Mouse (Mus musculus) midbrain, embryonic 13.5 days (tissue): ENCODE measurements around the gene Nufip1. TPM values are rescaled to one million over a fixed set of nuclear protein-coding genes. Genes with fewer than 3 reads are reported as not detected.
"Not testable (repeated sequence)": the region's sequence is repeated elsewhere in the genome, so short reads cannot be mapped to it uniquely, and the experiment has no call there.

ENCODE experiments used
- ATAC-seq: fragments of 200-750 bp; cut with Nextera tagmentation; 2 replicates; pipeline ENCODE4 v1.8.0; 2017; ENCODE audit warnings: mild to moderate bottlenecking, moderate TSS enrichment, moderate library complexity
- H3K27ac ChIP-seq: fragments of 300-500 bp; sonication (generic); 2 replicates; pipeline ENCODE4 v1.5.1; 2015; ENCODE audit warnings: inconsistent platforms, mild to moderate bottlenecking, moderate library complexity
- H3K27me3 ChIP-seq: fragments of 300-500 bp; sonication (generic); 2 replicates; pipeline ENCODE4 v1.6.1; 2015; ENCODE audit warnings: mild to moderate bottlenecking, inconsistent platforms
- H3K36me3 ChIP-seq: fragments of 300-500 bp; sonication (generic); 2 replicates; pipeline ENCODE4 v1.6.1; 2015; ENCODE audit warnings: mild to moderate bottlenecking, inconsistent platforms
- H3K4me1 ChIP-seq: fragments of 300-500 bp; sonication (generic); replicated peaks from 2 replicates; pipeline ENCODE4 v1.6.1; 2015; ENCODE audit warnings: inconsistent platforms
- H3K4me2 ChIP-seq: fragments of 300-500 bp; sonication (generic); replicated peaks from 2 replicates; pipeline ENCODE4 v1.6.1; 2015; ENCODE audit warnings: moderate library complexity, mild to moderate bottlenecking, inconsistent platforms
- H3K4me3 ChIP-seq: fragments of 300-500 bp; sonication (generic); replicated peaks from 2 replicates; pipeline ENCODE4 v1.5.1; 2015; ENCODE audit warnings: mild to moderate bottlenecking, inconsistent platforms
- H3K9ac ChIP-seq: fragments of 300-500 bp; sonication (generic); replicated peaks from 2 replicates; pipeline ENCODE4 v1.6.1; 2015; ENCODE audit warnings: mild to moderate bottlenecking, inconsistent platforms
- H3K9me3 ChIP-seq: fragments of 300-500 bp; sonication (generic); 2 replicates; pipeline ENCODE4 v1.6.1; 2016; ENCODE audit warnings: mild to moderate bottlenecking, inconsistent platforms
- WGBS: fragments of 180-500 bp; shearing (Covaris S2); methylation state at CpG from one replicate; pipeline ENCODE4 v1.1.7; 2015; 5-methylcytosine and 5-hydroxymethylcytosine counted together
- polyA plus RNA-seq: library from polyadenylated mRNA; unstranded; fragments of >200 nt; fragmentation: Nextera tagmentation; extraction: Ambion mirVana; gene quantifications from 2 replicates; pipeline ENCODE4 v1.2.1, GENCODE M21; 2015

Nufip1 gene
- polyA plus RNA-seq, 1 experiment from 2014 or later: 13.7 TPM

DNA sequence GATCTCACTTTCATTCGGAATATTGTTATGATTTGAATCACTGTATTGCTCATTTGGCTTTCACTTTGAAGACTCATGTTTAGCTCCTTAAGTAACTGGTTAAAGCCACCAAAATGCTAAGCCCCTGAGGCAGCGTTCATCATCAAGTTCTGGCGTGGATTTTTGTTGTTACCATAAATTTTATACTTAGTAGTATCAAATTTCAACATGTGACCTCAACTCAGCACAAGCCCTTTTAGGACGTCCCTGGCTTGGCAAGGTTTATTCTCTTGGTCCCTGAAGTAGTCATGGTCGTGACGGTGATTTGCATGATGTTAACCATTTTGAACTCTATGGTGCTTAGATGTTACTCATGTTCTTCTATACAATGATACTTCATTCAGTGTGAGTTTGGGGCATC lies 36.4 kb downstream of the Nufip1 start:
- no peak overlapping the region for H3K4me2 ChIP-seq
- H3K36me3 ChIP-seq: no peaks in the 10 kb centered on the region
- H3K4me1 ChIP-seq: 0 out of 2 replicates have a peak, but pooled peaks cover 5% of the 10 kb centered on the region
- H3K9me3 ChIP-seq: no peaks in the 10 kb centered on the region
- no peak overlapping the region for H3K9ac ChIP-seq
- H3K27ac ChIP-seq: no peak overlapping the region
- no peak for ATAC-seq
- H3K27me3 ChIP-seq: peaks cover 3% of the 10 kb centered on the region; the same call in 1 of the 2 replicates
- WGBS: 86% methylated on average over 6 of the region's 6 CpGs
- H3K4me3 ChIP-seq: no peak overlapping the region

DNA sequence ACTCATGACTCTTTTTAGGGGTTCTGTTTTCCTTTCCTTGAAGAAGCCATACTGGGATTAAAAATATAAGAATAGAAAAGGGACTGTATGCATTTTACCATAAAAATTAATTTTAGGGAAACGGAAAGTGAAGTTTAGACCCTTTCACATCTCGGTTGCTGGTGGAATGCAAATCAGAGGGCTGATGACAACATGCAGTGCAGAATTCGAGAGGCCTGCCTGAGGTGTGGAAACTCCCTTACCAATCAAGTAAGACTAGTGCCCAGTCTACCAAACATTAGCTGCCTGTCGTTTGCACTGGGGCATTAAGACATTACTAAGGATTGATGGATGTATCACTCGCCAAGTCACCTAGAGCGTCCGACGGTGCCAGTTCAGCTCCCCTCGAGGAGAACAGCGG lies 37.6 kb downstream of the Nufip1 start:
- no peaks in the 10 kb centered on the region for H3K9me3 ChIP-seq
- H3K4me2 ChIP-seq: no peak overlapping the region
- H3K9ac ChIP-seq: no peak overlapping the region
- H3K27ac ChIP-seq: no peak overlapping the region
- H3K27me3 ChIP-seq: peaks cover 3% of the 10 kb centered on the region; the same call in 1 of the 2 replicates
- ATAC-seq: no peak
- H3K4me3 ChIP-seq: no peak overlapping the region
- no peaks in the 10 kb centered on the region for H3K36me3 ChIP-seq
- peaks cover 9% of the 10 kb centered on the region for H3K4me1 ChIP-seq
- WGBS: 92% methylated on average over 10 of the region's 10 CpGs

DNA sequence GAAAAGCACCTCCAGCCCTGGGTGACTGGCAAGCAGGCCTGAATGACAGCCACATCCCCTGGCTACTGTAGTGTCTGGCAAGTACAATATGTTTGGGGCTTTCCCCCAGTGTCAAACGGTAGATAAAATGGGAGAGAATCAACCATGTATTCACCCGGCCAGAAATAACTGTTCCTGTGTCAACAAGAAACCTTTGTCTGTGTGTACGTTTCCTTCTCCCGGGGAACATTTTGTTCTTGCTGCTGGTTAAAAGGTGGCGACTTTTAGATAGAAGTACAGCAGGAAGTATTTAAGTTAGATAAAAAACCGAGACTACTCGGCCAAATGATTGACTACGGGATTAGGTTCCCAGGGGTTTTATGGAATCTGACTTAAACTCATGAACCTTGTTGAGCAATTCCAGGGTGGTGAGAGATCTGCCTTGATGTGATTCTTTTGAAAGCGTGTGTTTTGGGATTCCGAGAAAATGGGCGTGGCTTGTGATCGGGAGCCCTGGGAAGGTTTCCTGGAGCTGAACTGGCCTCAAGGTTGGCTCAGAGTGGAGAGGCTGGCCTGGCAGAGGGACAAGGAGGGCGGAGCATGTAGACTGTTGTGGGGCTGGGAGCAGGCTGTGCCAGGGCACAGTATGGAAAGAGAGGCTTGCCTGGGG lies 39.0 kb downstream of the Nufip1 start:
- peak overlapping the region; percentile 6; the same call in 1 of the 2 replicates for H3K4me2 ChIP-seq

DNA sequence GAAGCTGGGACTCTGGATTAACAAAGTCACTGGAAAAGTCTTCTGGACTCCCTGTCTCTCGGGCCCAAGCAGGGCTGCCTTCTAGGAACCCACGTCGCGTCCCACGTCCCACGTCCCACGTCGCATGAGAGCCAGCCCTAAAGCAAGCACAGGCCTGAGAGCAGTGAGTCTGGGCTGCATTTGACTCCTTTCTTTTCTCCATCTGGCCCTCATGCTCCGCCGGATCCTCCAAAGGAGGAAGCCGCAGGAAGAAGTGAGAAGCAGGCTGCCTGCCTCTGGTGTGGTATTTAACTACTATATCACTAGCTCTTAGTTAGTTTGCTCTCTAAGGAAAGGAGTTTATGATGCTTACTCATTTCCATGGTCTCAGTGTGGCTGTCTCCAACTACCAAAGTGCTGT lies 39.8 kb downstream of the Nufip1 start:
- H3K27ac ChIP-seq: no peak overlapping the region
- no peak overlapping the region for H3K4me2 ChIP-seq
- H3K36me3 ChIP-seq: no peaks in the 10 kb centered on the region
- peaks cover 3% of the 10 kb centered on the region; the same call in 1 of the 2 replicates for H3K27me3 ChIP-seq
- no peaks in the 10 kb centered on the region for H3K9me3 ChIP-seq
- no peak for ATAC-seq
- H3K4me1 ChIP-seq: peaks cover 12% of the 10 kb centered on the region
- WGBS: 87% methylated on average over 11 of the region's 11 CpGs
- H3K9ac ChIP-seq: no peak overlapping the region
- H3K4me3 ChIP-seq: no peak overlapping the region

More for the DNA sequence above, 39.0 kb downstream of the Nufip1 start:
- H3K9me3 ChIP-seq: no peaks in the 10 kb centered on the region
- H3K4me1 ChIP-seq: peaks cover 12% of the 10 kb centered on the region
- no peak overlapping the region for H3K4me3 ChIP-seq
- WGBS: 45% methylated on average over 13 of the region's 13 CpGs
- H3K9ac ChIP-seq: no peak overlapping the region
- H3K27me3 ChIP-seq: peaks cover 3% of the 10 kb centered on the region; the same call in 1 of the 2 replicates
- H3K36me3 ChIP-seq: no peaks in the 10 kb centered on the region
- no peak for ATAC-seq
- no peak overlapping the region for H3K27ac ChIP-seq

DNA sequence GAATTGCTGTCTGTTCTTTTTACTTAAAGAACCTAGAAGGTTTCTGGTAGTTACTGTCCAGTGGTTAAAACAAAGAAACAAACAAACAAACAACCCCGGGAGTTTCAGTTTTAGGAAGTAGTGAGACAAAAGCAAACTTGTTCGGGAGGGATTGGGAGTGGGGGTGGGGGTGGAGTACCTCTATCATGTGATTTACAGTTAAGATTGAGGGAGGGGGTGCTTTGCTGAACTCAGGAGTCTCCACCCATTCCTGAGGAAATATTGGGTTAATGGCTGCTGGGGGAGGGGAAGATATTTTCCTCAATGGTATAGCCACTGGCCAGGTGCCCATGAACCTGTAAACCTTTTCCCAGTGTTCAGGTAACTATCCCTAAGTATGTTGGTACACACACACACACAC lies 40.3 kb downstream of the Nufip1 start:
- peak overlapping the region; percentile 67; the same call in 1 of the 2 replicates for H3K4me2 ChIP-seq
- no peak overlapping the region for H3K27ac ChIP-seq
- no peak overlapping the region for H3K9ac ChIP-seq
- no peaks in the 10 kb centered on the region for H3K9me3 ChIP-seq
- WGBS: 85% methylated on average over 2 of the region's 2 CpGs
- H3K36me3 ChIP-seq: no peaks in the 10 kb centered on the region
- H3K27me3 ChIP-seq: peaks cover 3% of the 10 kb centered on the region; the same call in 1 of the 2 replicates
- H3K4me3 ChIP-seq: no peak overlapping the region
- no peak for ATAC-seq
- H3K4me1 ChIP-seq: peaks cover 11% of the 10 kb centered on the region

DNA sequence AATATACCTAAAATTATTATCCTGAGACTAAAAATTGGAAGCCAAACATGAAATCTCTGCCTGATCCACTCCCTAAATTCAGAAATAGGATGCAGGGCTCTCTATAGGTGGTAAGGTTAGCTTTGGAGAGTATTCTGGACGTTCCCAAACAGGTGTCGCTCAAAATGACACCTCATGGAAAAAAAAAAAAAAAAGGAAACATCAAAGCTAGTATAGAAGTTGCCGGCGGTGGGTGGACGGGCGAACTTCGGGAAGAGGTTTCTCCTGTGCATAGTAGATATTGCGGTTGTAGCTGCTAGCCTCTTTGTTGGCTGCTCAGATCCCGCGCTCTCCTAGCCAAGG lies 41.1 kb downstream of the Nufip1 start:
- H3K9me3 ChIP-seq: no peaks in the 10 kb centered on the region
- peak overlapping the region; percentile 66 for H3K4me3 ChIP-seq
- H3K27ac ChIP-seq: peak overlapping the region; percentile 97
- peak overlapping the region; percentile 67 for H3K4me2 ChIP-seq
- peak overlapping the region; percentile 82 for H3K9ac ChIP-seq
- peaks cover 10% of the 10 kb centered on the region for H3K4me1 ChIP-seq
- ATAC-seq: no peak
- WGBS: under 1% methylated on average over 10 of the region's 10 CpGs
- H3K36me3 ChIP-seq: no peaks in the 10 kb centered on the region
- peaks cover 3% of the 10 kb centered on the region; the same call in 1 of the 2 replicates for H3K27me3 ChIP-seq

DNA sequence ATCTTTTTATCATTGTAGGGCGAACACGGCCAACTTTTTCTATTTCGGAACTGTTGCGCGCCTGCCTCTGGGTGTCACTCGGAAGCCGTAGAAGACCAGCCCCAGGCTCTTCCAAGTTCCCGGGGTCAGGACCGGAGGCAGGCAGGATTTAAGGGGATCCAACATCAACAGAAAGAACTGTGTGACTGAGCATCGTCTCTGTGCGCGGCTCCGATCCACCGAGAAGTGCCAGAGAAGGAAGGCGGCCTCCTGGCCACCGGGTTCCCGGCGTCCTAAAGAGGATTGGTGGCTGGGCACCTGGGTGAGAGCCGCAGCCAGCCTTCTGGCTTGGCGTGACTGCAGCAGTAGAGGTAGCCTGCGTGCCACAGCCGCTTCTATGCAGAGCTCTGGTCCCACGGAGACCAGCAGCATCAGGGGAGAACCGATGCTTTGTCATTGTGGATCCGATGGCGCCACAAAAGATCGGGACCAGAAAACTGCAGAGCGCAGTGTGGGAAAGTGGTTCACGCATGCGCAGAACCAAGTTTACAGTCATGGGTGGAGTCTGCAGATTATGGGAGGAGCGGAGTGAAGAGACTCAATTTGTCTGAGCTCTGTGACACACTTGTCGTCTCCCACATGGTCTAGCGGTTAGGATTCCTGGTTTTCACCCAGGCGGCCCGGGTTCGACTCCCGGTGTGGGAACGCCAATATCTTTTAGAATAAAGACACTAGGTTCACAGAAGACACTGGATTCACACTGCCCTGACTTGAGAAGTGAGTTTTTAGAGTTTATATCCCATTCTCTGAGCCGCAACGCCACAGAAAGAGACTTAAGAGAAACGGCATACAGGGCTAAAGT lies 41.7 kb downstream of the Nufip1 start:
- H3K36me3 ChIP-seq: no peaks in the 10 kb centered on the region
- WGBS: under 1% methylated on average over 41 of the region's 41 CpGs
- peak overlapping the region; percentile 67 for H3K4me2 ChIP-seq
- peak overlapping the region; percentile 66 for H3K4me3 ChIP-seq
- H3K9ac ChIP-seq: peak overlapping the region; percentile 82
- H3K4me1 ChIP-seq: peaks cover 10% of the 10 kb centered on the region
- H3K9me3 ChIP-seq: no peaks in the 10 kb centered on the region
- H3K27me3 ChIP-seq: peaks cover 3% of the 10 kb centered on the region; the same call in 1 of the 2 replicates
- peak; percentile 91 for ATAC-seq
- peak overlapping the region; percentile 97 for H3K27ac ChIP-seq

DNA sequence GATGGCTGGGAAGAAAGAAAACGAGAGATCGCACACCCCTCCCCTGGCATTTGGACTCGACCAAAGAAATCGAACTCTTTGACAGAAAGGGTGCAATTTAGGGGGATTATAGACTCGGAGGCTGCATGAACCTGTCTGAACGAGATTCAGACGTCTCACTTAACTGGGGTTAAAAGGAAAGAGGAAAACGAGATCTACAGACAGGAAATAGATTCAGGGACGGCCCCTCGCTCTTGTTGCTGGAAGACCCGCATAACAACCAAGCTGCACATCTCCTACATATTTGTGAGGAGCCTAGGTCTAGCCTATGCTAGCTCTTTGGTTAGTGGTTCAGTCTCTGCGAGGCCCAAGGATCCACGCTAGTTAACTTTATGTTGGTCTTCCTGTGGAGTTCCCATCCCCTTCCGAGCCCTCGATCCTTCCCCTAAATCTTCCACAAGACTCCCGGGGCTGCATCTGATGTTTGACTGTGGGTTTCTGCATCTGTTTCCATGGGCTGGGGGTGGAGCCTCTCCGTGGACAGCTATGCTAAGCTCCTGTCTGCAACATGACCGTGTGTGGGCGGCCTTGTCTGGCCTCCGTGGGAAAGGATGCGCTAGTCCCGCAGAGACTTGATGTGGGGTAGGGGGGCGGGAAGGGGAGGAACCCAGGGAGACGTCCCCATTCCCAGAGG lies 42.4 kb downstream of the Nufip1 start:
- no peaks in the 10 kb centered on the region for H3K36me3 ChIP-seq
- peak overlapping the region; percentile 76 for H3K27ac ChIP-seq
- peak overlapping the region; percentile 66 for H3K4me3 ChIP-seq
- H3K9ac ChIP-seq: peak overlapping the region; percentile 17; the same call in 1 of the 2 replicates
- H3K9me3 ChIP-seq: no peaks in the 10 kb centered on the region
- ATAC-seq: peak; percentile 25; the same call in 1 of the 2 replicates
- peaks cover 10% of the 10 kb centered on the region for H3K4me1 ChIP-seq
- WGBS: 4% methylated on average over 24 of the region's 24 CpGs
- peaks cover 3% of the 10 kb centered on the region; the same call in 1 of the 2 replicates for H3K27me3 ChIP-seq
- H3K4me2 ChIP-seq: peak overlapping the region; percentile 67

DNA sequence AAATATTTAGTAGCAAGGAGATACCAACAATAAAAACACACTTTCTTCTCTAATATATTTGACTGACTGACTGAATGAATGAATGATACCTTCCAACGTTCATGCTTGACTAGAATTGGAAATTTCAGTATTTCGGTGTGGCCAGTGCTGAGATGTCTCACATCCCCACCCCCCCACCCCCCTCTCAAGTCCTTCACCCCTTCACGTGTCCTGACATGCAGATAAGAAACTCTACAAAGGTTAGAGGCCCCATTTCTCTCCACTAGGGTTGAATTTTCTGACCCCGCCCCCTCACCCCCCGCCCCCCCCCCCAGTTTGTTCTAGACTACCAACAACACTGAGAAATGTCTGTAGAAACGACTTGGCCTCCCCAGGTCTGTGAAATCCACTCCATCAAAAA lies 43.1 kb downstream of the Nufip1 start:
- H3K9me3 ChIP-seq: no peaks in the 10 kb centered on the region
- H3K27me3 ChIP-seq: peaks cover 3% of the 10 kb centered on the region; the same call in 1 of the 2 replicates
- no peak overlapping the region for H3K4me3 ChIP-seq
- no peak for ATAC-seq
- H3K27ac ChIP-seq: no peak overlapping the region
- H3K4me1 ChIP-seq: peaks cover 10% of the 10 kb centered on the region
- H3K36me3 ChIP-seq: no peaks in the 10 kb centered on the region
- WGBS: 28% methylated on average over 6 of the region's 6 CpGs
- H3K4me2 ChIP-seq: no peak overlapping the region
- H3K9ac ChIP-seq: no peak overlapping the region

DNA sequence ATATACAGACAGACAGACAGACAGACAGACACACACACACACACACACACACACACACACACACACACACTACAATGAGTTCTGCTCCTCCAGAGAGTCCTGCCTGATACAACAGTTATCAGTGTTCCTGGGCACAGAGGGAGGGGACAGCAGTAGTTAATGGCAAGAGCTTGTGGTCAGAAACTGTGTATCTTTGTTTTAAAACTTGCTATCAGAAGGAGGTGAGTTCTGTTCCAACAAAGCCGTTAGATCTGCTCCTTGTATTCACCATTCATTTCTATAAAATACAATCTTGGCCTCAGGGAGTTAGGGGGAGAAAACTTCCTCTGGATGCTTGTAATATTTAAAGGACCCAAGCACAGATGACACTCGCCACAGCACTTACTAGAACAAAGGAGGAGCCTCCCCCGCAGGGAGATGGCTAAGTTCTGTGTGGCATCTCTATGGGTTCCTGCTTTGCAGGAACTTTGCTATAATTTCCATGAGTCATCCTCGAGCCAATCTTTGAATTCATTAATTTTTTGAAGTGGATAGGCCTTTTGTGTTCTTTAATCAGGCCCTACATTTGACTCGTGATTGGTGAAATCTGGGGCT lies 47.6 kb downstream of the Nufip1 start:
- peaks cover 3% of the 10 kb centered on the region for H3K4me1 ChIP-seq
- no peaks in the 10 kb centered on the region for H3K36me3 ChIP-seq
- H3K9ac ChIP-seq: no peak overlapping the region
- no peak for ATAC-seq
- no peaks in the 10 kb centered on the region for H3K9me3 ChIP-seq
- 54% methylated on average over 5 of the region's 5 CpGs for WGBS
- no peak overlapping the region for H3K4me3 ChIP-seq
- no peak overlapping the region for H3K27ac ChIP-seq
- H3K27me3 ChIP-seq: no peaks in the 10 kb centered on the region
- no peak overlapping the region for H3K4me2 ChIP-seq

DNA sequence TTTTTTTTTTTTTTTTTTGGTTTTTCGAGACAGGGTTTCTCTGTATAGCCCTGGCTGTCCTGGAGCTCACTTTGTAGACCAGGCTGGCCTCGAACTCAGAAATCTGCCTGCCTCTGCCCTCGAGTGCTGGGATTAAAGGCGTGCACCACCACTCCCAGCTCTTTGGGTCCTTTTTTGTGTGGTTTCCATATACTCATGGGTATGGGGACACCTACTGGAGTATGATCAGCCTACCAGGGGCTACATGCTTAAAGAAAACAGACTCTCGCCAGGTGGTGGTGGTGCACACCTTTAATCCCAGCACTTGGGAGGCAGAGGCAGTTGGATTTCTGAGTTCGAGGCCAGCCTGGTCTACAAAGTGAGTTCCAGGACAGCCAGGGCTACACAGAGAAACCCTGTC lies 49.9 kb downstream of the Nufip1 start:
- WGBS: 89% methylated on average over 6 of the region's 6 CpGs
- H3K4me3 ChIP-seq, H3K36me3 ChIP-seq, H3K27me3 ChIP-seq, H3K9ac ChIP-seq, H3K27ac ChIP-seq, H3K9me3 ChIP-seq, ATAC-seq, H3K4me2 ChIP-seq: not testable (repeated sequence)
- peaks cover 11% of the 10 kb centered on the region for H3K4me1 ChIP-seq
